Mouse (Mus musculus) embryonic facial prominence, embryonic 10.5 days (tissue): ENCODE measurements around the gene Tcf7l2. TPM values are rescaled to one million over a fixed set of nuclear protein-coding genes. Genes with fewer than 3 reads are reported as not detected.

Source experiments
- DNase-seq: peaks from one replicate; pipeline ENCODE4 v3.0.0-alpha.2; 2017; ENCODE audit warnings: low spot score
- H3K27ac ChIP-seq: fragments of 300-500 bp; sonication (generic); replicated peaks from 2 replicates; pipeline ENCODE4 v1.5.1; 2016; ENCODE audit warnings: mild to moderate bottlenecking
- H3K27me3 ChIP-seq: fragments of 300-500 bp; sonication (generic); replicated peaks from 2 replicates; pipeline ENCODE4 v1.6.1; 2016; ENCODE audit warnings: low read depth, mild to moderate bottlenecking; ENCODE audit not compliant: poor library complexity, severe bottlenecking
- H3K36me3 ChIP-seq: fragments of 300-500 bp; sonication (generic); replicated peaks from 2 replicates; pipeline ENCODE4 v1.6.1; 2016; ENCODE audit warnings: mild to moderate bottlenecking, moderate library complexity
- H3K4me1 ChIP-seq: fragments of 300-500 bp; sonication (generic); 2 replicates; pipeline ENCODE4 v1.6.1; 2016
- H3K4me3 ChIP-seq: fragments of 300-500 bp; sonication (generic); 2 replicates; pipeline ENCODE4 v1.5.1; 2016; ENCODE audit warnings: mild to moderate bottlenecking, moderate library complexity
- H3K9me3 ChIP-seq: fragments of 300-500 bp; sonication (generic); 2 replicates; pipeline ENCODE4 v1.6.1; 2016; ENCODE audit warnings: mild to moderate bottlenecking
- WGBS: fragments of 180-500 bp; shearing (Covaris S2); methylation state at CpG from one replicate; pipeline ENCODE4 v1.1.7; 2016; 5-methylcytosine and 5-hydroxymethylcytosine counted together
- polyA plus RNA-seq: library from polyadenylated mRNA; unstranded; fragments of >200 nt; fragmentation: Nextera tagmentation; extraction: Ambion mirVana; gene quantifications from 2 replicates; pipeline ENCODE4 v1.2.1, GENCODE M21; 2016

Gene Tcf7l2
- polyA plus RNA-seq, 1 experiment from 2014 or later: 111 TPM

- Histone ChIP-seq H3K27me3 (no peaks in the 10 kb centered on the region), H3K9me3 (no peaks in the 10 kb centered on the region), H3K4me1 (peaks cover 48% of the 10 kb centered on the region), H3K27ac (no peak overlapping the region), H3K36me3 (peaks cover 34% of the 10 kb centered on the region), H3K4me3 (no peak overlapping the region)
- 44% methylated on average over 2 of the region's 2 CpGs for WGBS
- no peak for DNase-seq
These were observed 26.0 kb downstream of the Tcf7l2 start for GRCm38 (mm10) chr19:55767579-55767978.

- no peak for DNase-seq
- peaks cover 54% of the 10 kb centered on the region for H3K4me1 ChIP-seq
- H3K4me3 ChIP-seq: no peak overlapping the region
- H3K27ac ChIP-seq: no peak overlapping the region
- no peaks in the 10 kb centered on the region for H3K27me3 ChIP-seq
- no peaks in the 10 kb centered on the region for H3K9me3 ChIP-seq
- peaks cover 29% of the 10 kb centered on the region for H3K36me3 ChIP-seq
- WGBS: 48% methylated on average over 11 of the region's 11 CpGs
These were observed 26.6 kb downstream of the Tcf7l2 start for GRCm38 (mm10) chr19:55768246-55768645.

GRCm38 (mm10) chr19:55768889-55769288 is 27.3 kb downstream of the Tcf7l2 start:
- Histone ChIP-seq H3K4me3 (no peak overlapping the region), H3K36me3 (peaks cover 23% of the 10 kb centered on the region), H3K4me1 (peaks cover 57% of the 10 kb centered on the region), H3K9me3 (no peaks in the 10 kb centered on the region), H3K27ac (no peak overlapping the region; the same call in 1 of the 2 replicates), H3K27me3 (no peaks in the 10 kb centered on the region)
- no peak for DNase-seq
- WGBS: 66% methylated on average over 11 of the region's 11 CpGs

GRCm38 (mm10) chr19:55774334-55774733 is 32.7 kb downstream of the Tcf7l2 start:
- no peaks in the 10 kb centered on the region for H3K27me3 ChIP-seq
- DNase-seq: no peak
- WGBS: 80% methylated on average over 4 of the region's 4 CpGs
- no peak overlapping the region for H3K27ac ChIP-seq
- H3K4me3 ChIP-seq: no peak overlapping the region
- no peaks in the 10 kb centered on the region for H3K9me3 ChIP-seq
- peaks cover 54% of the 10 kb centered on the region for H3K4me1 ChIP-seq
- peaks cover 21% of the 10 kb centered on the region for H3K36me3 ChIP-seq

GRCm38 (mm10) chr19:55774824-55775223 is 33.2 kb downstream of the Tcf7l2 start:
- DNase-seq: no peak
- Histone ChIP-seq H3K27ac (no peak overlapping the region), H3K27me3 (no peaks in the 10 kb centered on the region), H3K4me3 (no peak overlapping the region), H3K36me3 (peaks cover 24% of the 10 kb centered on the region), H3K9me3 (no peaks in the 10 kb centered on the region), H3K4me1 (peaks cover 58% of the 10 kb centered on the region)
- 88% methylated on average over 7 of the region's 7 CpGs for WGBS

- H3K36me3 ChIP-seq: peaks cover 47% of the 10 kb centered on the region
- no peak for DNase-seq
- 67% methylated on average over 10 of the region's 10 CpGs for WGBS
- H3K4me1 ChIP-seq: peaks cover 70% of the 10 kb centered on the region
- no peaks in the 10 kb centered on the region for H3K9me3 ChIP-seq
- H3K27ac ChIP-seq: no peak overlapping the region; the same call in 1 of the 2 replicates
- no peak overlapping the region for H3K4me3 ChIP-seq
- H3K27me3 ChIP-seq: no peaks in the 10 kb centered on the region
These were observed 38.3 kb downstream of the Tcf7l2 start for GRCm38 (mm10) chr19:55779871-55780270.

GRCm38 (mm10) chr19:55781087-55781486 is 39.5 kb downstream of the Tcf7l2 start:
- 87% methylated on average over 10 of the region's 10 CpGs for WGBS

GRCm38 (mm10) chr19:55781681-55782080 is 40.1 kb downstream of the Tcf7l2 start:
- H3K4me3 ChIP-seq: no peak overlapping the region
- no peak for DNase-seq
- H3K4me1 ChIP-seq: peaks cover 70% of the 10 kb centered on the region
- no peaks in the 10 kb centered on the region for H3K27me3 ChIP-seq
- no peaks in the 10 kb centered on the region for H3K9me3 ChIP-seq
- H3K27ac ChIP-seq: peak overlapping the region; percentile 21; the same call in 1 of the 2 replicates
- 69% methylated on average over 8 of the region's 8 CpGs for WGBS
- peaks cover 60% of the 10 kb centered on the region for H3K36me3 ChIP-seq

More at GRCm38 (mm10) chr19:55781087-55781486, 39.5 kb downstream of the Tcf7l2 start:
- Histone ChIP-seq H3K36me3 (peaks cover 56% of the 10 kb centered on the region), H3K9me3 (no peaks in the 10 kb centered on the region), H3K27ac (peak overlapping the region; percentile 21; the same call in 1 of the 2 replicates), H3K27me3 (no peaks in the 10 kb centered on the region), H3K4me1 (peaks cover 70% of the 10 kb centered on the region), H3K4me3 (no peak overlapping the region)
- no peak for DNase-seq

- Histone ChIP-seq H3K27me3 (no peaks in the 10 kb centered on the region), H3K36me3 (peaks cover 59% of the 10 kb centered on the region), H3K4me1 (peaks cover 67% of the 10 kb centered on the region), H3K4me3 (no peak overlapping the region), H3K9me3 (no peaks in the 10 kb centered on the region), H3K27ac (no peak overlapping the region)
- WGBS: 92% methylated on average over 21 of the region's 21 CpGs
- DNase-seq: no peak
These were observed 43.3 kb downstream of the Tcf7l2 start for GRCm38 (mm10) chr19:55784796-55785418.

GRCm38 (mm10) chr19:55787420-55787819 is 45.8 kb downstream of the Tcf7l2 start:
- Histone ChIP-seq H3K36me3 (peaks cover 58% of the 10 kb centered on the region), H3K27me3 (no peaks in the 10 kb centered on the region), H3K4me1 (peaks cover 67% of the 10 kb centered on the region), H3K27ac (no peak overlapping the region), H3K4me3 (no peak overlapping the region), H3K9me3 (no peaks in the 10 kb centered on the region)
- 84% methylated on average over 13 of the region's 13 CpGs for WGBS
- peak; percentile 40 for DNase-seq

- H3K27ac ChIP-seq: peak overlapping the region; percentile 55
- no peak overlapping the region for H3K4me3 ChIP-seq
- peaks cover 67% of the 10 kb centered on the region for H3K4me1 ChIP-seq
- H3K36me3 ChIP-seq: peaks cover 65% of the 10 kb centered on the region
- H3K27me3 ChIP-seq: no peaks in the 10 kb centered on the region
- WGBS: 27% methylated on average over 7 of the region's 7 CpGs
- H3K9me3 ChIP-seq: no peaks in the 10 kb centered on the region
- DNase-seq: peak; percentile 42
These were observed 46.8 kb downstream of the Tcf7l2 start for GRCm38 (mm10) chr19:55788285-55788904.

GRCm38 (mm10) chr19:55788905-55789295 is 47.3 kb downstream of the Tcf7l2 start:
- Histone ChIP-seq H3K36me3 (peaks cover 65% of the 10 kb centered on the region), H3K4me3 (no peak overlapping the region), H3K27ac (peak overlapping the region; percentile 55), H3K27me3 (no peaks in the 10 kb centered on the region), H3K9me3 (no peaks in the 10 kb centered on the region), H3K4me1 (peaks cover 68% of the 10 kb centered on the region)
- DNase-seq: no peak
- 45% methylated on average over 5 of the region's 5 CpGs for WGBS

GRCm38 (mm10) chr19:55789838-55790237 is 48.2 kb downstream of the Tcf7l2 start:
- no peaks in the 10 kb centered on the region for H3K27me3 ChIP-seq
- H3K4me3 ChIP-seq: no peak overlapping the region
- peaks cover 69% of the 10 kb centered on the region for H3K4me1 ChIP-seq
- peaks cover 56% of the 10 kb centered on the region for H3K36me3 ChIP-seq
- no peaks in the 10 kb centered on the region for H3K9me3 ChIP-seq
- DNase-seq: no peak
- WGBS: 22% methylated on average over 3 of the region's 3 CpGs
- 0 out of 2 replicates have a peak overlapping the region, but pooled peaks have one; percentile 7 for H3K27ac ChIP-seq
